Mouse (Mus musculus): ENCODE data around the gene Senp7.

DNA sequence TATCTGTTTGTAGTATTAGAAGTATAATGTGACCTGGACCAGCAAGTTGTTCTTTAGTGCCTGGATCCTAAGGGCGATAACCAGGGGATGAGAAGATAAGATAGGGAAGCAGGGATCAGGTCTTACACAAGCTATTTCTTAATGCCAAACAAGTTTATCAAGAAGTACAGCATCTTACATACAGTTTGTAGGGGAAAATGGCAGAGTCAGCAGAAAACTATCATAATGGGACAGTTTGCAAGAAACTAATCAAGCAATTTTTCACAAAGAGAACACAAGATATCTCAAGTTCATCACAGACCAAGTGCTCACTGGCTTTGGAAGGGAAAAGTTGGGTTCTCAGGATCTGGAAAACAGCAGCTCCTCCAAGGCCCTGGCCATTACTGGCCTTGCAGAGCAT, 31.3 kb downstream of the Senp7 start:
- TF ChIP-seq CTCF (IDR thresholded peaks at IDR 0.05; ENCODE audit: extremely low read depth, insufficient read depth, insufficient read length, insufficient replicate concordance) (no peak), POLR2A (IDR thresholded peaks at IDR 0.05; ENCODE audit: low read depth, low read length) (no peak)

All from spleen, adult 2 months (tissue).